Mouse (Mus musculus) heart, adult 2 months (tissue): ENCODE measurements around the gene Dlat. TPM values are rescaled to one million over a fixed set of nuclear protein-coding genes. Genes with fewer than 3 reads are reported as not detected.

Experiments
- DNase-seq, 2 experiments: peaks; one replicate each; pipeline ENCODE4 v3.0.0; 2021
- H3K27ac ChIP-seq: fragments of 200-600 bp; 2 replicates; pipeline ENCODE4 v1.8.1; 2022
- H3K27me3 ChIP-seq: fragments of 200-500 bp; 2 replicates; pipeline ENCODE4 v1.6.1; 2012; ENCODE audit warnings: mild to moderate bottlenecking, low read length, inconsistent platforms, mixed read lengths; ENCODE audit not compliant: control insufficient read depth, insufficient read depth
- H3K36me3 ChIP-seq: fragments of 200-500 bp; 2 replicates; pipeline ENCODE4 v1.6.1; 2012; ENCODE audit warnings: low read length, inconsistent platforms; ENCODE audit not compliant: control insufficient read depth, insufficient read depth
- H3K4me1 ChIP-seq: fragments of 200-500 bp; 2 replicates; pipeline ENCODE4 v1.6.1; 2011; ENCODE audit warnings: low read length; ENCODE audit not compliant: control insufficient read depth, insufficient read depth
- H3K4me3 ChIP-seq: fragments of 200-600 bp; 2 replicates; pipeline ENCODE4 v1.8.1; 2022
- H3K79me2 ChIP-seq: fragments of 200-500 bp; replicated peaks from 2 replicates; pipeline ENCODE4 v1.6.1; 2012; ENCODE audit warnings: mild to moderate bottlenecking, inconsistent platforms, low read length, moderate library complexity, mixed read lengths; ENCODE audit not compliant: control insufficient read depth, insufficient read depth
- H3K9ac ChIP-seq: fragments of 200-500 bp; 2 replicates; pipeline ENCODE4 v1.6.1; 2012; ENCODE audit warnings: low read depth, mild to moderate bottlenecking, control low read depth, inconsistent platforms, low read length, mixed read lengths
- CTCF ChIP-seq: fragments of 200-600 bp; IDR thresholded peaks from 2 replicates; pipeline ENCODE4 v1.8.1; 2022; ENCODE audit warnings: antibody characterized with exemption, mild to moderate bottlenecking, moderate library complexity
- EP300 ChIP-seq: fragments of 200-500 bp; IDR thresholded peaks from 2 replicates; pipeline ENCODE4 v1.6.1; 2011; ENCODE audit warnings: low read depth, low read length, control low read depth; ENCODE audit not compliant: insufficient read depth
- POLR2A ChIP-seq: fragments of 200-500 bp; IDR thresholded peaks from 2 replicates; pipeline ENCODE4 v1.6.1; 2011; ENCODE audit warnings: mild to moderate bottlenecking, low read depth, low read length, control low read depth; ENCODE audit not compliant: insufficient read depth
- WGBS: fragments of 180-500 bp; shearing (Covaris S2); methylation state at CpG from one replicate; pipeline ENCODE4 v1.1.7; 2018; 5-methylcytosine and 5-hydroxymethylcytosine counted together
- intact Hi-C: fragments of 180-260 bp; cut with DNase I; formaldehyde crosslinking; loops from one replicate; pipeline ENCODE4 v1.15.1; 2025
- polyA plus RNA-seq: library from polyadenylated mRNA; depleted of rRNA; stranded (reverse); fragments of >200 nt; gene quantifications from 2 replicates; pipeline ENCODE4 v1.2.3, GENCODE M21; 2012
- total RNA-seq, 2 experiments: library from RNA; stranded (reverse); gene quantifications; 2 replicates each; pipeline ENCODE4 v1.2.3; 2021

Gene Dlat
- total and polyA plus RNA-seq, 3 experiments, result 175 to 415 (median 364) TPM

DNA sequence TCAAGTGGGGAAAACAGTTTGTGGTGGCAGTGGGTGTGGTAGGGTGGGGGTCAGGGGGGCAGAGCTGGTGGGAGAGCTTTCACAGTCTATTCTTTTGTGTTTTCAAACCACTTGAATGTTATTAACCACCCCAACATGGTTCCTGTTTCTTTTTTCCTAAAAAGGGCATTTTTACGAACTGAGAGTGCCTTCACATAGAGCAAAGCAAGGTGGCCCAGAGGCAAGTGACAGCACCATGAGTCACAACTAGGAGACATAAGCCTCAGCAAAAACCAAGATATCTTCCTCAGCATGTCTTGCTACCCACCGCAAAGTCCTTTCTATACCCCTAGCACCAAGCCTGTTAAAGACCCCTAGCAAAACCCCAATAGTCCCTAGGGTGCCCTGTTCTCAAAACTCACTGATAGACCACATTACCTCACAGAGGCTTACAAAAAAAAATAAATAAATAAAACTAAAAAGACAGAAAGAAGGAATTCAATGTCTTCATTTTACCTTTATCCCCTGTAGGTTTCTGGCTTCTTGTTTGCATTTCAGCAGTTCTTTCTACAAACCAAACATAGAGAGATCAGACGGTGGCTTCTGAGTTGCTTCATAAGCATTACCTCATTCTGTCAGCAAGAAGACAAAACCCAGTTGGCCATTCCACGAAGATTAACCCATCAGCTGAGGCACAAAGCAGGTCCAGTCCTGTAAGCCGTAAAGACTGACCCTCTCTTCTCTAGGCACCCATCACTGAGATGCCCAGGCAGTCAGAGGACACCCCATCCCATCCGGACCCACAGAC is 27.5 kb upstream of the Dlat start:
- no peaks in the 10 kb centered on the region for H3K4me1 ChIP-seq
- no peaks in the 10 kb centered on the region for H3K79me2 ChIP-seq
- no peak overlapping the region for H3K27ac ChIP-seq
- no peak for DNase-seq
- no peak overlapping the region for H3K9ac ChIP-seq
- 67% methylated on average over 6 of the region's 6 CpGs for WGBS
- H3K27me3 ChIP-seq, result no peaks in the 10 kb centered on the region
- H3K36me3 ChIP-seq, result no peaks in the 10 kb centered on the region
- intact Hi-C loops, result no loop called here
- TF ChIP-seq POLR2A, result no peak
- no peak for TF ChIP-seq CTCF
- no peak for TF ChIP-seq EP300
- H3K4me3 ChIP-seq, result no peak overlapping the region

DNA sequence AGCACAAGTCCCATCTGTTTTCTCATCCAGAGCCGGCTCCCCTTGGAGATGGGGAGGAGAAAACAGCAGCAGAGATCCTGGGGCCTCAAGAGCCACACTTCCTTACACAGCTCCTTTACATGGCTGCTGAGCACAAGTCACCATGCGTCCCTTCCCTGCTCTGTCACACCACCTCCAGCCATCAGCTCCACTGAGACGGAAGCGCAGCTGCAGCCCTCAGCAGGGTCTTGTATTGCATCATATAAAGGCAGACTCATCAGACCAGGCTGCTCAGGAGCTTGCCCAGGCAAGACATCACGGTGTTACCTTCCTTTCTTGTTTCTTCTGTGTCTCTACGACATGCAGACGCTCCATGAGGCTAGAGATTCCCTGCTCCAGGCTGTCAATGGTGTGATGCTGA is 22.1 kb upstream of the Dlat start:
- 68% methylated on average over 7 of the region's 7 CpGs for WGBS
- Histone ChIP-seq H3K4me1 (no peaks in the 10 kb centered on the region), H3K36me3 (no peaks in the 10 kb centered on the region; the same call in 1 of the 2 replicates), H3K27ac (no peak overlapping the region), H3K9ac (no peak overlapping the region), H3K27me3 (no peaks in the 10 kb centered on the region), H3K4me3 (no peak overlapping the region), H3K79me2 (no peaks in the 10 kb centered on the region)
- no peak for TF ChIP-seq CTCF
- no peak for TF ChIP-seq POLR2A
- no peak for TF ChIP-seq EP300
- intact Hi-C loops, result no loop called here
- DNase-seq, result no peak

DNA sequence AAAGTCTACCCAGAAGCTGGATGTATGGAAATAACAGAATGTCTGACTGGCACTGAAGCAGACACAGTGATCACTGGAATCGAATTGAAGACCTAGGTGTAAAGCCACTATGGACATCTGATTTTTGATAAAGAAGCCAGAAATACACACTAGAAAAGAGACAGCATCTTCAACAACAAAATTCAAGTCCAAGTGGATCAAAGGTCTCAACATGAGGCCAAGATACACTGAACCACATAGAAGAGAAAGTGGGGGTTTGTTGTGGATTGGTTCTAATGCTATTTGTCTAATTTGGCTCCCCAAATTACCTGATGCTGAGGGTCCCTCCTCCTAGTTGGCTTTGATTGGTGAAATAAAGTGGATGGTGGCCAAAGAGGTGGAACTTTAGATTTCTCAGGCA is 19.8 kb upstream of the Dlat start:
- Histone ChIP-seq H3K4me1 (no peaks in the 10 kb centered on the region), H3K79me2 (no peaks in the 10 kb centered on the region), H3K36me3 (no peaks in the 10 kb centered on the region; the same call in 1 of the 2 replicates), H3K9ac (no peak overlapping the region), H3K4me3 (no peak overlapping the region), H3K27ac (no peak overlapping the region), H3K27me3 (no peaks in the 10 kb centered on the region)
- TF ChIP-seq CTCF (no peak), POLR2A (no peak), EP300 (no peak)
- no peak for DNase-seq
- WGBS, result 54% methylated on average over 1 of the region's 1 CpGs
- intact Hi-C loops, result no loop called here

DNA sequence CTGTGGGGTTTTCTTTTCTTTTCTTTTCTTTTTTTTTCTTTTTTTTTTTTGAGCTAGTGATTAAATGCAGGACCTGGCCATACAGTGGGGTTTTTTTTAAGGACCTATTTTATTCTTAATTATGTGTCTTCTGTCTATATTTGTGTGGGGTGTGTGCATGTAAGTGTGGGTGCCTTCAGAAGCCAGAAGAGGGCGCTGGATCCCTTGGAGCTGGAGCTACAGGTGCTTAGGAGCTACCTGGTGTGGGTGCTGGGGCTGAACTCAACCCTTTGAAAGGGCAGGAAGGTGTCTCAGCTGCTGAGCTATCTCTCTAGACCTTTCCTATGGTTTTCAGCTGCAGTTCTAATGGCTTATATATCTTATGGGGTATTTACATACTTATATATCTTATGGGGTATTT is 15.2 kb upstream of the Dlat start:
- intact Hi-C loops, result loop anchor here (5.0 kb wide), 1 partner anchor 212 kb away; no protein-coding TSS in a partner anchor

DNA sequence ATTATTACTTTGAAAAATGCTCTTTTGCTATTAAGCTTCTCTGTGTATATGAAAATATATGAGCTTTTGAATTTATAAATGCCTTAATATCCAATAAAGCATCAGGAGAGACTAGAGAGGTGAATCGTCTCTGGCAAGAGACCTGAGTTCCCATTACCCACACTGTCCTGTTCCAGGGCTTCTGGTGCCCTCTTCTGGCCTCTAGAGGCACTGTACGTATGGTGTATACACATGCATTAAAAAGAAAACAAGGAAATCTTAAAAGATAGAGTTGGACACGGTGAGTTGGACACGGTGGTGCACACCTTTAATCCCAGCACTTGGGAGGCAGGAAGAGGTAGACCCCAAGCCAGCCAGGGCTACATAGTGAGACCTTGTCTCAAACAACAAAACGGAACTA is 11.1 kb upstream of the Dlat start:
- intact Hi-C loops, result loop anchor here (5.0 kb wide), 1 partner anchor 208 kb away; no protein-coding TSS in a partner anchor
- Histone ChIP-seq H3K4me1 (no peaks in the 10 kb centered on the region), H3K36me3 (no peaks in the 10 kb centered on the region), H3K9ac (no peak overlapping the region), H3K27ac (no peak overlapping the region), H3K79me2 (no peaks in the 10 kb centered on the region), H3K4me3 (no peak overlapping the region), H3K27me3 (no peaks in the 10 kb centered on the region)
- peak; percentile 50 to 64 for DNase-seq
- TF ChIP-seq CTCF, result peak; percentile 87
- no peak for TF ChIP-seq EP300
- 24% methylated on average over 5 of the region's 5 CpGs for WGBS

More for the DNA sequence above, 15.2 kb upstream of the Dlat start:
- Histone ChIP-seq H3K27ac (no peak overlapping the region), H3K4me1 (no peaks in the 10 kb centered on the region), H3K27me3 (no peaks in the 10 kb centered on the region), H3K79me2 (no peaks in the 10 kb centered on the region), H3K4me3 (no peak overlapping the region), H3K36me3 (no peaks in the 10 kb centered on the region; the same call in 1 of the 2 replicates), H3K9ac (no peak overlapping the region)
- 27% methylated on average over 1 of the region's 1 CpGs for WGBS
- DNase-seq, result no peak
- TF ChIP-seq CTCF (0 out of 2 replicates have a peak, but pooled peaks have one; percentile 3), EP300 (no peak)
